Mouse (Mus musculus): ENCODE data around the gene Cab39l.

Cab39l gene

GRCm38 (mm10) chr14:59633988-59634387 lies 193.2 kb downstream of the Cab39l start:
- peak; percentile 18 for DNase-seq
